Mouse (Mus musculus) hindbrain, postnatal 0 days (tissue): ENCODE results near the gene Trappc3l. TPM values are rescaled to one million over a fixed set of nuclear protein-coding genes. Genes with fewer than 3 reads are reported as not detected.
A peak's percentile ranks its signal among the peaks of the same experiment; 100 is the strongest.

Source experiments
- ATAC-seq: fragments of 200-750 bp; cut with Nextera tagmentation; 2 replicates; pipeline ENCODE4 v1.8.0; 2017; ENCODE audit warnings: mild to moderate bottlenecking, moderate TSS enrichment, moderate library complexity
- DNase-seq: peaks from one replicate; pipeline ENCODE4 v3.0.0-alpha.2; 2015; ENCODE audit warnings: low spot score
- H3K27ac ChIP-seq: fragments of 300-500 bp; sonication (generic); 2 replicates; pipeline ENCODE4 v1.5.1; 2014; ENCODE audit warnings: mild to moderate bottlenecking
- H3K27me3 ChIP-seq: fragments of 300-500 bp; sonication (generic); 2 replicates; pipeline ENCODE4 v1.6.1; 2014; ENCODE audit warnings: low read length, mixed read lengths; ENCODE audit not compliant: insufficient read depth
- H3K36me3 ChIP-seq: fragments of 300-500 bp; sonication (generic); 2 replicates; pipeline ENCODE4 v1.6.1; 2014; ENCODE audit warnings: low read length, mixed read lengths; ENCODE audit not compliant: insufficient read depth
- H3K4me1 ChIP-seq: fragments of 300-500 bp; sonication (generic); 2 replicates; pipeline ENCODE4 v1.6.1; 2014; ENCODE audit warnings: antibody characterized with exemption, low read length, mixed read lengths; ENCODE audit not compliant: insufficient read depth
- H3K4me2 ChIP-seq: fragments of 300-500 bp; sonication (generic); 2 replicates; pipeline ENCODE4 v1.6.1; 2014; ENCODE audit warnings: low read depth, mild to moderate bottlenecking, low read length, moderate library complexity, mixed read lengths
- H3K4me3 ChIP-seq: fragments of 300-500 bp; sonication (generic); 2 replicates; pipeline ENCODE4 v1.5.1; 2014; ENCODE audit warnings: low read length
- H3K9ac ChIP-seq: fragments of 300-500 bp; sonication (generic); replicated peaks from 2 replicates; pipeline ENCODE4 v1.6.1; 2014; ENCODE audit warnings: mild to moderate bottlenecking, low read length, moderate library complexity, mixed read lengths
- H3K9me3 ChIP-seq: fragments of 300-500 bp; sonication (generic); 2 replicates; pipeline ENCODE4 v1.6.1; 2016; ENCODE audit warnings: low read length, mixed read lengths
- CTCF ChIP-seq: IDR thresholded peaks from 2 replicates; pipeline ENCODE4 v1.5.1; 2016; ENCODE audit warnings: antibody characterized with exemption, control low read depth, low read depth
- WGBS: fragments of 180-500 bp; shearing (Covaris S2); extraction: QIAGEN DNeasy Blood & Tissue Kit; methylation state at CpG from one replicate; pipeline ENCODE4 v1.1.7; 2014; 5-methylcytosine and 5-hydroxymethylcytosine counted together
- polyA plus RNA-seq: library from polyadenylated mRNA; unstranded; fragments of >200 nt; fragmentation: Nextera tagmentation; extraction: Ambion mirVana; gene quantifications from 2 replicates; pipeline ENCODE4 v1.2.1, GENCODE M21; 2015
- total RNA-seq: library from RNA; depleted of rRNA; stranded (reverse); fragments of >200 nt; gene quantifications from 2 replicates; pipeline ENCODE4 v1.2.3, GENCODE M21; 2014

Trappc3l gene
- total and polyA plus RNA-seq, 2 experiments from 2014 or later, result not detected

DNA sequence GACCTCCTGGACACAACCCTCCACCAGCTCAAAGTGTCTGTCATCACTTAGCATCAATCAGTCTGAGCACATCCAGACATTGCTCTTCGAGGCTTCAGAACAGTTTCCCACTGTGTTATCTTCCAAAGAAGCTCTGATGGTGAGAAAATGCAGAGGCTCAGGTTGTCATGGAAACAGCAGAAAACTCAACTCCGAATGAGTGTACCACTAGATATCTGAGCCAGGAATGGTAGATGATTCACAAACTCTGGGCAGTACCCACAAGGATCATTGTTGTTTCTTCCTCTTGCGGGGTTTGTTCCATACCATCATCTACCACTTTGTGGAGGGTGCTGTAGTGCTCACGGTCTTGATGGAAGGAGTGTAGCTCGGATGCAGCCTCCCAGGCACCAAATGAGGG lies 54.5 kb downstream of the Trappc3l start:
- WGBS, result 56% methylated on average over 5 of the region's 5 CpGs
- H3K4me3 ChIP-seq, result no peak overlapping the region
- H3K9me3 ChIP-seq, result no peaks in the 10 kb centered on the region
- H3K4me1 ChIP-seq, result peaks cover 3% of the 10 kb centered on the region; the same call in 1 of the 2 replicates
- ATAC-seq, result no peak
- DNase-seq, result peak; percentile 8
- H3K27me3 ChIP-seq, result no peaks in the 10 kb centered on the region
- H3K9ac ChIP-seq, result no peak overlapping the region
- TF ChIP-seq CTCF, result no peak
- no peak overlapping the region for H3K27ac ChIP-seq
- H3K36me3 ChIP-seq, result no peaks in the 10 kb centered on the region
- no peak overlapping the region for H3K4me2 ChIP-seq

DNA sequence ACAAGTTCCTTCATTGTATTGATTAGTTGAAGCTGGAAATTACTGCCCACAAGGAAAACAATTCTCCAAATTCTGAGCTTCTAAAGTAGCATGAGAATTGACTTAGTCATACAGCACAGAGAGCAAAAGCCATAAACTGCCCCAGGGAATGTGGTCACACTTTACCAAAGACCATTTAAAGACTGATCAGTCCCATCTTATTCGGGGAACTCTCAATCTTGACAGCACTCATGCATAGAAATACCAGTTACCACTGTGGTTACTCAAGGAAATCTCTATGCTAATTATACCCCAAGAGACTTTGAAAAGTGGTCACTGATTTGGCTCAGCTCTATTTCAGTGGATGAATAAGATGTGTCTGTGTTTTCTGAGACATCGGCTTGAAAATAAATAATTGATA lies 57.8 kb downstream of the Trappc3l start:
- WGBS, result 65% methylated on average over 2 of the region's 2 CpGs
- H3K36me3 ChIP-seq, result no peaks in the 10 kb centered on the region
- no peaks in the 10 kb centered on the region for H3K27me3 ChIP-seq
- peaks cover 3% of the 10 kb centered on the region; the same call in 1 of the 2 replicates for H3K4me1 ChIP-seq
- no peak for TF ChIP-seq CTCF
- no peak for ATAC-seq
- no peak overlapping the region for H3K9ac ChIP-seq
- no peak overlapping the region for H3K27ac ChIP-seq
- no peak for DNase-seq
- H3K4me2 ChIP-seq, result peak overlapping the region; percentile 55
- H3K4me3 ChIP-seq, result no peak overlapping the region
- no peaks in the 10 kb centered on the region for H3K9me3 ChIP-seq

DNA sequence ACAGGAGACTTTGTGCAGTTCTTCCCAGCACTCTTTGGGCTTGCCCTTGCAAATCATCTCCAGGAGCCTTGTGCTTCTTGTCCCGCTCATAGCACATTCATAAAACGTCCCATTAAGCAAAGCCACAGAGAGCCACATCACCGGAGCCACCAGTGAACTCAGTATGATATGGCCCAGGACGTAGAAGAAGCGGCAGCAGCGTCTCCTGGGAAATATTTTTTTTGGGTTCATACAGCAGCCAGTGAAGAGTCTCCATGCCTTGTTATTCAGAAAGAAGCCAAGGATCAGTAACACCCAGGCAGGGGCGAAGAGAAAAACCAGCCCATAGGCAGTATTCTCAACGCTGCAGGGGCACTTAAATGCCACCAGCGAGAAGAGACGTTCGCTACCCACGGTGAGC lies 58.6 kb downstream of the Trappc3l start:
- H3K9ac ChIP-seq, result 0 out of 2 replicates have a peak overlapping the region, but pooled peaks have one; percentile 28
- ATAC-seq, result peak; percentile 63

DNA sequence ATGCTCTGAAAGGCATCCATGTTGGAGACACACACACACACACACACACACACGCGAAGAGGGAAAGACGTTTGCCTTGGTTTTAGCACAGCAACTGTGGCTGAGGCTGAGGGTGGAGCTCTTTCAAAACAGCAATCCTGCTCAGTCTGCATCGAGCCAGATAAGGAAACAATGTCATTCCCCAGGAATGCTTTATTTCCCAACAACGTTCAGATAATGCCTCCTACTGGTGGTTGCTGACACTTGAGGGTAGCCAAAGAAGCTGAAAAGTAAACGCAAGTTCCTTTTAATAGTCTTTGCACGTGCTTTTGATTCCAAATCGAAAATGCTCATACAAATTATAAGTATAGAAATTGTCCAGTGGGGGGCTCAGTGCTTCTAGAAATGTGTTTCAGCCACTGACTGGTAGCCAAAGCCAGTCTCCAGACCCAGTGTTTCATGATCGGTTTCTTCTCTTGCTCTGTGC lies 59.1 kb downstream of the Trappc3l start, which contains the start of gene Calhm5:
TSS of gene Calhm5 (minus strand) at position 102 of the 466 bp plus-strand sequence.
- Histone ChIP-seq H3K36me3 (no peaks in the 10 kb centered on the region), H3K4me1 (peaks cover 3% of the 10 kb centered on the region; the same call in 1 of the 2 replicates), H3K9ac (0 out of 2 replicates have a peak within 1 kb of the TSS, but pooled peaks have one; percentile 28), H3K4me3 (peak within 1 kb of the TSS; percentile 27), H3K4me2 (peak within 1 kb of the TSS; percentile 55), H3K27me3 (no peaks in the 10 kb centered on the region), H3K27ac (peak within 1 kb of the TSS; percentile 22; the same call in 1 of the 2 replicates), H3K9me3 (no peaks in the 10 kb centered on the region)
- DNase-seq, result peak; percentile 66
- TF ChIP-seq CTCF, result peak; percentile 66
- ATAC-seq, result peak; percentile 88
- WGBS, result 19% methylated on average over 9 of the region's 9 CpGs

More for the DNA sequence above, 58.6 kb downstream of the Trappc3l start:
- no peak for DNase-seq
- Histone ChIP-seq H3K4me3 (peak overlapping the region; percentile 27), H3K4me2 (peak overlapping the region; percentile 55), H3K4me1 (peaks cover 3% of the 10 kb centered on the region; the same call in 1 of the 2 replicates), H3K27ac (peak overlapping the region; percentile 22; the same call in 1 of the 2 replicates), H3K36me3 (no peaks in the 10 kb centered on the region), H3K27me3 (no peaks in the 10 kb centered on the region), H3K9me3 (no peaks in the 10 kb centered on the region)
- WGBS, result 61% methylated on average over 12 of the region's 12 CpGs
- TF ChIP-seq CTCF, result no peak

DNA sequence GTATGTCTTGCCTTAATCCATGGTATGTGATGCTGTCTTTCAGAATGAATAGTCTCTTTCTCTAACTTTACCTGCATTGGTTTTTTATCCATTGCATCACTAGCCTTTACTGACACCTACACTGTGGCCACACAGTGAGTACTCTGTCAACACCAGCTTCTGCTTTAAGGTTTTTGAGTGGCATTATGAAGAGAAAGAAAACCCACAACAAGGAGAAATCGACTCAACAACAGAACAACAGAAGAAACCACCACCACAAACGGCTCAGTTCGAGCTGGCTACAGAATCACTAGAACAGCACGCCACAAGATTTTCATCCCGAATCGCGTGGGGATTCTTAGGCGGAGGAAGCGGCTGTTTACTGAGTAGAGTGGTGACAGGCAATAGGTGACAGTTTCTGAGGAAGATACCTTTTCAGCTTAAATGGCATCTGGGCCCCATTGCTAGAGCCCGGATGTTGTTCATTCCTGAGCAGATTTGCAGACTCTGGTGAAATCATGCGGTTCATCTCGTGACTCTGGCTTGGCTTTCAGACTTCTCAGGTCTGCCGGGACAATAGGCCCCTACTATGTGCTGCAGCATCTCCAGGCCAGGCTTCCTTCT lies 73.6 kb downstream of the Trappc3l start:
- Histone ChIP-seq H3K36me3 (no peaks in the 10 kb centered on the region), H3K9ac (no peak overlapping the region), H3K27me3 (no peaks in the 10 kb centered on the region), H3K27ac (no peak overlapping the region), H3K4me2 (no peak overlapping the region), H3K4me3 (no peak overlapping the region), H3K9me3 (no peaks in the 10 kb centered on the region), H3K4me1 (no peaks in the 10 kb centered on the region)
- DNase-seq, result no peak
- no peak for ATAC-seq
- TF ChIP-seq CTCF, result no peak
- 86% methylated on average over 13 of the region's 13 CpGs for WGBS

DNA sequence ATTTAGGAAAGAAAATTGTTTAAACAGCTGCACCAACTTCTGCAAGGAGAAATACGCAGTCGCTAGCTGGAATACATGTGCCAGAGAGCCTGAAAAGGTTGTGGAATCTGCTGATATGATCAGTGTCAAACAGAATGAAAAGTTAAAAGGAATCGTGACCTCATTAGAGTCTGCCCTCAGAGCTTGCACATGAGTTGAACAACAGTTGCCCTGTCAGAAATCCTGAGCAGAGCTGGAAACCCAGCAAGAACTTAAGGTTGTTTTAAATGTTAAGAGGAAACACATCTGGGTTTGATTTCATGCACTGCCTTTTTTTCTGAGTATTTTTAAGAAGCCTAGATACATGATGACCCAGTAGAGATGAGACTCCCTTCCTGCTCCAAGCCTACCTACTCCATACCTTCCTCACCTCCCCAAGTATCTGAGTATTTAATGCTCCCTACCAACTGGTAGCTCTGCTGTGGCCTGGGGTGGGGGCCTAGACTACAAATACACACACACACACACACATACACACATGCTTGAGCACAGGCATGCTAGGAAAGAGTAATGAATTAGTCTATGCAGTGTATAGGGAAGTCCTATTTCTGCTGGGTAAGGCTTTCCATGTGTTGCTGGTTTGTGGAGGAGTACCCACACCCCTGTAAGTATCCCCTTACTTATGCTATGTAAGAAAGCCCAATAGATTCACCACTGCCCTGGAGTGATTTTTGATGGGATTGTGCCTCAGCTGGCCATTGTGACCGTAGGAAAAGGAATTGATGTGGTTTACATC lies 74.8 kb downstream of the Trappc3l start:
- Histone ChIP-seq H3K9ac (no peak overlapping the region), H3K27me3 (no peaks in the 10 kb centered on the region), H3K27ac (no peak overlapping the region), H3K9me3 (no peaks in the 10 kb centered on the region), H3K4me2 (no peak overlapping the region), H3K4me1 (no peaks in the 10 kb centered on the region), H3K4me3 (no peak overlapping the region), H3K36me3 (no peaks in the 10 kb centered on the region)
- no peak for TF ChIP-seq CTCF
- DNase-seq, result no peak
- 77% methylated on average over 4 of the region's 4 CpGs for WGBS
- ATAC-seq, result no peak
